Mouse (Mus musculus): Measurements from ENCODE around the gene Sh3bp2. TPM values are rescaled to one million over a fixed set of nuclear protein-coding genes. Genes with fewer than 3 reads are reported as not detected.
A peak's percentile ranks its signal among the peaks of the same experiment; 100 is the strongest.

Sh3bp2 gene
- polyA plus RNA-seq, 1 experiment from 2014 or later: 15.8 TPM

DNA sequence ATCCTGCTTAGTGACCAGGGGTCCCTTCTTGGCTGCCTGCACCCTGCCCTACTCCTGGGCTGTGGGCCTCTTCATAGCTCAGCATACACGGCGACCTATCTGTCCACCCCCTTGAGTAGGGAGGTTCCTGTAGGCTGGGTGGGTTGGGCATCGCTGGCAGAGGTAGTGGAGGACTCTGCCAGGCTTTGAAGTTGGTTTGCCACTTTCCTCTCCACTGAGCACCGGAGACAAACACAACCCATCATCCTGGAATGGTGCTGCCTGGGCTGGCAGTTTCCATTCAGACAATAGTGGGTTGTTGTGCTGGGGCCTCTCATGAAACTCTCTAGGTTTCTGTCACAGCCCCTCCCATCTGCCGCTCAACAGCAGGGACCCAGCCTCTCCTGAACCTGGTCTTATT is 4.5 kb downstream of the Sh3bp2 start:
- 0 out of 2 replicates have a peak, but pooled peaks cover 9% of the 10 kb centered on the region for H3K27me3 ChIP-seq (replicated peaks)

DNA sequence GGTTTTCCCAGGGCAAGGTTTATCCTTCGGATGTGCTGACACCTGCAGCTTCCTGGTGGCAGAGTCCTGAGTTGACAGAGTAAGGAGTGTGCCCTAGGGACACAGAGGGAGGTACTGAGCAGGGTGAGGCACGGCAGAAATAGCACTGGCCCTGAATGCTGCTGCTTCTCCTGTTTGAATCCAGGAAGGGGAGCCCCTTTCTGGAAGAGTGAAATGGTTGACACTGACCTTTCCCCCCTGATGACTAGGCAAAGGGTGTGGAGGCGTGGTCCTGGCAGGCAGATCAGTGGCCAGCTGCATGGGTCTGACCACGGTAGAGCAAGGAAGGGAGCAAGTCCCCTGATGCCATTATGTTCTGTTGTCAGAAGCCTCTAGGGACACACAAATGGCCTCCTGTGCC is 5.0 kb downstream of the Sh3bp2 start:
- H3K27ac ChIP-seq: no peak overlapping the region
- no peak for ATAC-seq (ENCODE audit: low FRiP score, low read depth)
- 48% methylated on average over 4 of the region's 4 CpGs for WGBS

More for the DNA sequence above, 4.5 kb downstream of the Sh3bp2 start:
- 73% methylated on average over 5 of the region's 5 CpGs for WGBS
- H3K4me3 ChIP-seq: no peak overlapping the region
- H3K9ac ChIP-seq: no peak overlapping the region
- no peak for ATAC-seq (ENCODE audit: low FRiP score, low read depth)
- no peaks in the 10 kb centered on the region for H3K36me3 ChIP-seq
- no peak overlapping the region for H3K27ac ChIP-seq
- no peaks in the 10 kb centered on the region for H3K9me3 ChIP-seq
- no peak overlapping the region for H3K4me2 ChIP-seq (replicated peaks)
- no peaks in the 10 kb centered on the region for H3K4me1 ChIP-seq

DNA sequence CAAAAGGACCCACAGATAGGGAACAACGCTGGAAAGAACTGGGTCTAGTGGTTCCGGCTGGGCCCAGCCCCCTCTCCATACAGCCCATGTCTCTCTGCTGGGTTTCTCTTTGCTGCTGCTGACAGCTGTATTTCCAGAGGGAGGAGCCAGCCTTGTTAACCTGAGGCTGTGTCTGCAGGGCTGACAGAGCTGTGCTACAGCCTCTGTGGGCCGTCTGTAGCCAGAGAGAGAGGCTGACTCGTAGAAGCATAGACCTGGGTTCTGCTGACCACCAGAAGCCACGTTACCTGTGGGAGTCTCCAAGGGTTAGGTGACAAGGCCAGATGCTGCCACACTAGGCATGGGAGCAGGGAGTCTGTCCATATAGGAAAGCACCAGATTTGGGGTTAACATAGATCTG is 7.4 kb downstream of the Sh3bp2 start:
- ATAC-seq (ENCODE audit: low FRiP score, low read depth): no peak
- H3K4me1 ChIP-seq: no peaks in the 10 kb centered on the region
- H3K4me3 ChIP-seq: no peak overlapping the region
- H3K27ac ChIP-seq: no peak overlapping the region
- no peak overlapping the region for H3K4me2 ChIP-seq (replicated peaks)
- 73% methylated on average over 5 of the region's 5 CpGs for WGBS
- no peak overlapping the region for H3K9ac ChIP-seq
- H3K36me3 ChIP-seq: no peaks in the 10 kb centered on the region
- H3K9me3 ChIP-seq: no peaks in the 10 kb centered on the region
- no peaks in the 10 kb centered on the region for H3K27me3 ChIP-seq (replicated peaks)

More for the DNA sequence above, 5.0 kb downstream of the Sh3bp2 start:
- H3K4me2 ChIP-seq (replicated peaks): no peak overlapping the region
- no peak overlapping the region for H3K9ac ChIP-seq
- H3K4me1 ChIP-seq: no peaks in the 10 kb centered on the region
- H3K36me3 ChIP-seq: no peaks in the 10 kb centered on the region
- H3K27me3 ChIP-seq (replicated peaks): 0 out of 2 replicates have a peak, but pooled peaks cover 9% of the 10 kb centered on the region
- H3K9me3 ChIP-seq: no peaks in the 10 kb centered on the region
- no peak overlapping the region for H3K4me3 ChIP-seq

DNA sequence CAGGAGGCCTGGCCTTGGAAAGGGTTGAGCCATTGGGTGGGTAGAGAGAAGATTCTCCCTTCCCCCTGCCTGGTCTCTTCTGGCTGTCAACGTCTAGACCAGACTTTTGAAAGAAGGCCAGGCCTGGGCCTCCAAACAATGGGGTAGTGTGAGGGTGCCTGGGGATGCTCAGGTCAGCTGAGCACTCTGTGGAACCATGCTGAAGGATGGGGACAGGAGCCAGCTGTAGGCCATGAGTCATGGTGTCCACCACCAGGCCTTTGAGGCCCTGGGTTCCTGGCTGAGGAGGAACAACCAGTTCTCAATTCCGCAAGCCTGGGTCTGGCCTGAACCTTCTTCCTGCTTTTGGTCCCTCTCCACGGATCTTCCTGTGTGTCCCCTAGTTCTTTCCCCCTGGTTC is 8.2 kb downstream of the Sh3bp2 start:
- H3K36me3 ChIP-seq: no peaks in the 10 kb centered on the region
- 76% methylated on average over 3 of the region's 3 CpGs for WGBS
- H3K27ac ChIP-seq: no peak overlapping the region
- H3K4me2 ChIP-seq (replicated peaks): no peak overlapping the region
- no peak for ATAC-seq (ENCODE audit: low FRiP score, low read depth)
- no peaks in the 10 kb centered on the region for H3K4me1 ChIP-seq
- H3K9me3 ChIP-seq: no peaks in the 10 kb centered on the region
- H3K9ac ChIP-seq: no peak overlapping the region
- no peak overlapping the region for H3K4me3 ChIP-seq
- H3K27me3 ChIP-seq (replicated peaks): no peaks in the 10 kb centered on the region

DNA sequence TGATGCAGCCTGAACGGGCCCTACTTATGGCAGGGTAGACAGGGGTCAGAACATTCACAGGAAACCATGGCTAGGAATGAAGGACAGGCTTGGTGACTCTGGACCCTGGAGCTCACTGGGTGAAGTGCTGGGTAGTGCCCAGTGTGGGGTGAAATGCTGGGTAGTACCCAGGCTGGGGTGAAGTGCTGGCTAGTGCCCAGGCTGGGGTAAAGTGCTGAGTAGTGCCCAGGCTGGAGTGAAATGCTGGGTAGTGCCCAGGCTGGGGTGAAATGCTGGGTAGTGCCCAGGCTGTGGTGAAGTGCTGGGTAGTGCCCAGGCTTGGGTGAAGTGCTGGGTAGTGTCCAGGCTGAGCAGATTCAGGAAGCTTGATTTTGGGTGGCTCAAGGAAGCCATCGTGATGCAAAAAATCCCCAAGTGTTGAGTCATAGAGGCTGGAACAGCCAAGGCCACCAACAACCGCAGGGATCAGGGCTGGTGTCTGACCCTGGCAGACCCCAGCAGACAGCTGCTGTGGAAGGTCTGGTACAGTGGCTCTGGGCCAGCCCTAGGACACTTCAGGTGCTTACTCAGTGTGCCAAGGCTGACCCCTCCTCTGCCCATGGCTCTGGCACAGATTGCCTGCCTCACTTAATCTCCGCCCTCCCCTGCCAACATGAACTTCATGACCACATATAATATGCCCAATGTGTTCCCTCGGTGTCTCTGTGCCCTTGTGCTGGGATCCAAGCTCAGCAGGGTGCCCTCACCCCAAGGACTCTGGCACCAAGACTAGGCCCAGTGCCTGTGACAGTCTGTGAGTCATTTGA is 9.3 kb downstream of the Sh3bp2 start:
- Histone ChIP-seq H3K4me1 (no peaks in the 10 kb centered on the region), H3K9ac (no peak overlapping the region), H3K27ac (no peak overlapping the region), H3K36me3 (no peaks in the 10 kb centered on the region), H3K4me3 (no peak overlapping the region), H3K4me2 (replicated peaks) (no peak overlapping the region), H3K9me3 (no peaks in the 10 kb centered on the region), H3K27me3 (replicated peaks) (no peaks in the 10 kb centered on the region)
- ATAC-seq (ENCODE audit: low FRiP score, low read depth): no peak
- WGBS: 87% methylated on average over 5 of the region's 5 CpGs

DNA sequence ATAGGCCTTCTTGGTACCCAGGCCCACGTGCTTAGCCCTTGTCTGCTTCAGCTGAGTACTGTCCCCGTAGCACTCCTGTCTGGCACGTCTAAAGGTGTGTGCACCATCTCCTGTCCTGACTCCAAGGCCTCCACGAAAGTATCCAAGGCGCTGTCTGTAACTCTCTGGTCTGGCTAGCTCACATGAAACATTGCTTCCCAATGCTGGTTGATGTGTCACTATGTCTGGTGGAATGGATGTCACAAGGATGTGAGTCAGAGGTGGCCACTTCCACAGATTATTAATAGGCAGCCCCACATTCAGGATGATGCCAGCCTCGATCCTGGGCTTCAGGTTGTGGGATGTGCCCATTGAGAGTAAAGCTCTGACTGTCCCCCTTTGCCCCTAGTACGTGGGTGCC is 10.2 kb downstream of the Sh3bp2 start:
- Histone ChIP-seq H3K4me2 (replicated peaks) (no peak overlapping the region), H3K27me3 (replicated peaks) (no peaks in the 10 kb centered on the region), H3K27ac (no peak overlapping the region), H3K4me1 (no peaks in the 10 kb centered on the region), H3K36me3 (no peaks in the 10 kb centered on the region), H3K9ac (no peak overlapping the region), H3K9me3 (no peaks in the 10 kb centered on the region), H3K4me3 (no peak overlapping the region)
- ATAC-seq (ENCODE audit: low FRiP score, low read depth): no peak
- WGBS: 84% methylated on average over 7 of the region's 7 CpGs

DNA sequence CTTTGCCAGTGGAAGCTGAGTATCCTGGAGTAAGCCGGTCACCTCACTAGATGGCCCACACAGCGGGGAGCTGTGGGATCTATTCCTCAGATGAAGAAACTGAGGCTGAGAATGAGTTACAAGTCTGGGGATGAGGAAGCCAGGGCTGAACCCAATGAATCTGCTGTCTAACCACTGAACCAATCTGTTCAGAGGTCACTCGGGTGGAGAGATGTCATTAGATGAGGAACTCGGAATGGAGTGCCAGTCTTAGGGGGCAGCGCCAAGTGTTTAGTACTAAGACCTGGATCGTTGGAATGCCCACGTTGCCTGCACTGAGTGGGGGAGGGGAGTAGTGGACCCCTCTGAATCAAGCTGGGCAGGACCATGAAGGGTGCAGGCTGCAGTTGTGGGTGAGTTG is 12.4 kb downstream of the Sh3bp2 start:
- Histone ChIP-seq H3K27me3 (replicated peaks) (no peaks in the 10 kb centered on the region), H3K4me2 (replicated peaks) (no peak overlapping the region), H3K4me1 (no peaks in the 10 kb centered on the region), H3K4me3 (no peak overlapping the region), H3K27ac (no peak overlapping the region), H3K9ac (no peak overlapping the region), H3K36me3 (no peaks in the 10 kb centered on the region), H3K9me3 (no peaks in the 10 kb centered on the region)
- 77% methylated on average over 7 of the region's 7 CpGs for WGBS
- ATAC-seq (ENCODE audit: low FRiP score, low read depth): no peak

DNA sequence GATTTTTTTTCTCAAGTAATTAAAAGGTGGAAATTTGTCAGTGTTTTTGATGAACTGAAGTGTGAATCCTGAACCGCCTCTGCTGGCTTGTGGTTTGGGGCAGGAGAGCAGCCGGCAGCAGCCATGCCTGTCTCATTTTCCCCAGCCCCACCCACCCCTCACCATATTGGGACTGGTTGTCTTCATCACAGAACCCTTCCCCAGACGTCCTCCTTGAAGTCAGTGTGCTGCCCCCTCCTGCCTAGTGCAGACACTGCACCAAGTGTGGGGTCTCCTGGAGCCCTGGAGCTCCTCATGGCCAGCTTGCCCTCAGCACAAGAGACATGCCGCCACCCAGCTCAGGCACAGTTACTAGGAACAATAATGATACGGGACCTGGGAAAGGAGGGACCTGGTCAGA is 12.9 kb downstream of the Sh3bp2 start:
- ATAC-seq (ENCODE audit: low FRiP score, low read depth): no peak

DNA sequence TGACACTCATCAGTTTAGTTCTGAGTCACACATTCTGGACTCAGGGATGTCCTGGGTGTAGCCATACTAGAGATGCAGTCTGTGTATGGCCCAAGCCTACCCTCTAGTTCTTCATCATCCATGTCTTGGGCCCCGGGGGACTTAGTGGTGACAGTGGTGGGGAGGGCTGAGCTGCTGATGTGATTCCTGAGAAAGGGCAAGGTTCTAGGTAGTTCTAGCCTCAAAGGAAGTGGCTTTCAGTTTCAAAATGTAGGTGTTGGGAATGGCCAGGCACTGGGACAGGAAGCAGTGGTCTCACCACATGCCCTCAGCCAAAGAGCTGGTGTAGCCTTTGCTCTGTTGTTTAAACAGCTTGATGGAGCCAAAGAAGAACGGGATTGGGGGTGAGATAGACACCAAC is 13.5 kb downstream of the Sh3bp2 start:
- H3K36me3 ChIP-seq: no peaks in the 10 kb centered on the region
- H3K27ac ChIP-seq: no peak overlapping the region
- H3K9me3 ChIP-seq: no peaks in the 10 kb centered on the region
- WGBS: 83% methylated on average over 2 of the region's 2 CpGs
- no peaks in the 10 kb centered on the region for H3K4me1 ChIP-seq
- H3K4me3 ChIP-seq: no peak overlapping the region
- no peak overlapping the region for H3K4me2 ChIP-seq (replicated peaks)
- H3K27me3 ChIP-seq (replicated peaks): no peaks in the 10 kb centered on the region
- H3K9ac ChIP-seq: no peak overlapping the region
- no peak for ATAC-seq (ENCODE audit: low FRiP score, low read depth)

More for the DNA sequence above, 12.9 kb downstream of the Sh3bp2 start:
- Histone ChIP-seq H3K4me3 (no peak overlapping the region), H3K4me2 (replicated peaks) (no peak overlapping the region), H3K4me1 (no peaks in the 10 kb centered on the region), H3K27me3 (replicated peaks) (no peaks in the 10 kb centered on the region), H3K9me3 (no peaks in the 10 kb centered on the region), H3K36me3 (no peaks in the 10 kb centered on the region), H3K27ac (no peak overlapping the region), H3K9ac (no peak overlapping the region)
- 43% methylated on average over 5 of the region's 5 CpGs for WGBS

DNA sequence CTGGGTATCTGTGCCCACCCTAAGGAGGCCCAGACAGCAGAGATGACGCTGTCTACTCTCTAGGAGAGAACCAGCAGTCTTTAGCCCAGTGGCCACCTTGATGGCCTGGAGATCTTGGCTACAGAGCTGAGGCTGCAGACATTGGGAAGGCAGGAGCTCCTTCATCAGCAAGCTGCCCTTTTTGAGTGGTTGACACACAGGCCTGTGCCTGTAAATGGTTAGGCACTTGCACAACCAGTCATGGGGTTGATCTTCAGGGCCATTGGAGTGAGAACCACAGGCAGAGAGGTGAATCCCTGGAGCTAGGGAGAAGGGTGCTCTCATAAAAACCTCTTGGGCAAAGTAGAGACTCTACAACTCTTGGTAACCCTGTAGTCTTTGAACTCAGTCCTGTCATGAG is 16.5 kb downstream of the Sh3bp2 start:
- Histone ChIP-seq H3K4me1 (no peaks in the 10 kb centered on the region), H3K36me3 (no peaks in the 10 kb centered on the region), H3K4me3 (no peak overlapping the region), H3K27ac (no peak overlapping the region), H3K4me2 (replicated peaks) (no peak overlapping the region), H3K9ac (no peak overlapping the region), H3K9me3 (no peaks in the 10 kb centered on the region), H3K27me3 (replicated peaks) (no peaks in the 10 kb centered on the region)
- WGBS: 71% methylated on average over 1 of the region's 1 CpGs
- no peak for ATAC-seq (ENCODE audit: low FRiP score, low read depth)

DNA sequence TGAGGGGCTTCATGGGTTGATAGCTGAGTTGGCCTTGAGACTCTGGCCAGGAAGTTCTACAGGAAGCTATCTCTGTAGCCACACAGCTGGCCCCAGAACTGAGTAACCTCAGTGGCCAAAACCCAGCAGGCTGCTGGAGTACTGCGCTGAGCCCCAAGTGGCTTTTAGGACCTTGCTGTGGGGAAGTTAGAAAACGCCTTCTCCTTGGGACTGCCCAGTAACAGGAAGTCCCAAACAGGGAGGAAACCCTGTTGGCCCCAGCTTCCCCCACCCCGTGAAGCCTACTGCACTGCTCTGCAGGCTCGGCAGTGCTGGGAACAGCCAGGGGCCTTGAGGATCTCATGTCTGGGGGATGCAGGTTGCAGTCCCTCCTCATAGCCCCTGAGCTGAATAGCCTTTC is 17.5 kb downstream of the Sh3bp2 start:
- Histone ChIP-seq H3K9me3 (no peaks in the 10 kb centered on the region), H3K4me2 (replicated peaks) (no peak overlapping the region), H3K27ac (no peak overlapping the region), H3K9ac (no peak overlapping the region), H3K36me3 (no peaks in the 10 kb centered on the region), H3K4me3 (no peak overlapping the region), H3K27me3 (replicated peaks) (no peaks in the 10 kb centered on the region), H3K4me1 (no peaks in the 10 kb centered on the region)
- WGBS: 59% methylated on average over 4 of the region's 4 CpGs
- ATAC-seq (ENCODE audit: low FRiP score, low read depth): no peak

DNA sequence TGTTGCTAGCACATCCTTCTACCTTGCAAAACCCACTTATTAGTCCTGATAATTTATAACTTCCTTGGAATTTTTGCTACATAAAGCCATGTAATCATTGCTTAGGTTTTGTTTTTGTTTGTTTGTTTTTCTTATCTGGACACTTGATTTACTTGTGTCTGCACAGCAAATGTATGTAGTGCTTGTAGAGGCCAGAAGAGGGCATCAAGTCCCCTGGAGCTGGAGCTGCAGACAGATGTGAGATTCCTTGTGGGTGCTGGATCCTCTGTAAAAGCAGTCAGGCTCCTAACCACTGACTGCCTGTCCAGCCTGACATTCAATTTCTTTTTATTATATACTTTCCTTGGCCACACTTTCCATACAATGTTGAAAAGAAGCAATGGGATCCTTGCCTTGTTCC is 21.8 kb downstream of the Sh3bp2 start:
- no peak for ATAC-seq (ENCODE audit: low FRiP score, low read depth)
- Histone ChIP-seq H3K36me3 (peaks cover 12% of the 10 kb centered on the region), H3K27ac (no peak overlapping the region), H3K9me3 (no peaks in the 10 kb centered on the region), H3K9ac (no peak overlapping the region), H3K4me2 (replicated peaks) (no peak overlapping the region), H3K27me3 (replicated peaks) (no peaks in the 10 kb centered on the region), H3K4me3 (no peak overlapping the region), H3K4me1 (peaks cover 16% of the 10 kb centered on the region)

DNA sequence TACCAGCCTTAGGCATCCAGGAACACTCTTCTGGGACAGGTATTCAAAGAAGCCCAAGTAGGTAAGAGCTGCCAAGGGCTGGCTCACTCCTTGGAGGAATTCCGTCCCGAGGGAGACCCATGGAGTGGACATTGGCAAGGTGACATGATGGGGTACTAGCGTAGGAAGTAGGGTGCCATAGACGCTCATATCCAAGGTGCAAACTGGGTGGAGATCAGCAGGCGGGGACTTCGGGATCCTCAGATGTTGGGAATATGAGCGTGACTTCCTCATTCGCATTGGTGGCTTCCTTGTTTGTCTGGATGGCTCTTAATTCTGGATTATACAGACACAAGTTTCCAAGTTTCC is 23.5 kb downstream of the Sh3bp2 start:
- ATAC-seq (ENCODE audit: low FRiP score, low read depth): peak; percentile 35; the same call in 1 of the 2 replicates
- WGBS: 30% methylated on average over 8 of the region's 8 CpGs
- peaks cover 16% of the 10 kb centered on the region for H3K4me1 ChIP-seq
- no peaks in the 10 kb centered on the region for H3K27me3 ChIP-seq (replicated peaks)
- no peaks in the 10 kb centered on the region for H3K9me3 ChIP-seq
- H3K36me3 ChIP-seq: peaks cover 23% of the 10 kb centered on the region
- peak overlapping the region; percentile 66 for H3K4me2 ChIP-seq (replicated peaks)
- peak overlapping the region; percentile 93; the same call in 1 of the 2 replicates for H3K9ac ChIP-seq
- H3K27ac ChIP-seq: no peak overlapping the region
- H3K4me3 ChIP-seq: peak overlapping the region; percentile 84

All from neural tube, embryonic 12.5 days (tissue).